Mouse (Mus musculus): ENCODE data around the gene Tha1.
"Not testable (repeated sequence)": the region's sequence is repeated elsewhere in the genome, so short reads cannot be mapped to it uniquely, and the experiment has no call there.

The Tha1 gene

GRCm38 (mm10) chr11:117848985-117849671, 24.2 kb downstream of the Tha1 start, which contains the start of gene Birc5:
Gene Birc5, plus strand, starts transcription at chr11:117849251.
- DNase-seq (ENCODE audit: extremely low spot score, low read depth, low spot score): no peak

GRCm38 (mm10) chr11:117848271-117848984, 24.9 kb downstream of the Tha1 start:
- DNase-seq (ENCODE audit: extremely low spot score, low read depth, low spot score): no peak

GRCm38 (mm10) chr11:117847593-117848215, 25.6 kb downstream of the Tha1 start:
- no peak for DNase-seq (ENCODE audit: extremely low spot score, low read depth, low spot score)

- DNase-seq (ENCODE audit: extremely low spot score, low read depth, low spot score): no peak
These were observed 26.6 kb downstream of the Tha1 start for GRCm38 (mm10) chr11:117846640-117847039.

- no peak for DNase-seq (ENCODE audit: extremely low spot score, low read depth, low spot score)
These were observed 27.6 kb downstream of the Tha1 start for GRCm38 (mm10) chr11:117845651-117846050.

- DNase-seq (ENCODE audit: extremely low spot score, low read depth, low spot score): no peak
These were observed 28.3 kb downstream of the Tha1 start for GRCm38 (mm10) chr11:117844997-117845396.

- DNase-seq (ENCODE audit: extremely low spot score, low read depth, low spot score): no peak
These were observed 29.8 kb downstream of the Tha1 start for GRCm38 (mm10) chr11:117843434-117843833.

- DNase-seq (ENCODE audit: extremely low spot score, low read depth, low spot score): no peak
These were observed 32.4 kb downstream of the Tha1 start for GRCm38 (mm10) chr11:117840910-117841309.

- no peak for DNase-seq (ENCODE audit: extremely low spot score, low read depth, low spot score)
These were observed 34.3 kb downstream of the Tha1 start for GRCm38 (mm10) chr11:117839021-117839420.

GRCm38 (mm10) chr11:117838572-117838971, 34.7 kb downstream of the Tha1 start:
- no peak for DNase-seq (ENCODE audit: extremely low spot score, low read depth, low spot score)

- no peak for DNase-seq (ENCODE audit: extremely low spot score, low read depth, low spot score)
These were observed 37.0 kb downstream of the Tha1 start for GRCm38 (mm10) chr11:117836306-117836705.

- DNase-seq (ENCODE audit: extremely low spot score, low read depth, low spot score): no peak
These were observed 39.2 kb downstream of the Tha1 start for GRCm38 (mm10) chr11:117834086-117834485.

- not testable (repeated sequence) for DNase-seq (ENCODE audit: extremely low spot score, low read depth, low spot score)
These were observed 39.8 kb downstream of the Tha1 start for GRCm38 (mm10) chr11:117833509-117833908.

- no peak for DNase-seq (ENCODE audit: extremely low spot score, low read depth, low spot score)
These were observed 41.0 kb downstream of the Tha1 start for GRCm38 (mm10) chr11:117832086-117832969.

- no peak for DNase-seq (ENCODE audit: extremely low spot score, low read depth, low spot score)
These were observed 42.9 kb downstream of the Tha1 start for GRCm38 (mm10) chr11:117830401-117830800.

GRCm38 (mm10) chr11:117829671-117830215, 43.5 kb downstream of the Tha1 start:
- DNase-seq (ENCODE audit: extremely low spot score, low read depth, low spot score): no peak

- no peak for DNase-seq (ENCODE audit: extremely low spot score, low read depth, low spot score)
These were observed 44.2 kb downstream of the Tha1 start for GRCm38 (mm10) chr11:117828888-117829604.

GRCm38 (mm10) chr11:117828149-117828887, 45.0 kb downstream of the Tha1 start:
- DNase-seq (ENCODE audit: extremely low spot score, low read depth, low spot score): no peak

GRCm38 (mm10) chr11:117827386-117827785, 45.9 kb downstream of the Tha1 start:
- no peak for DNase-seq (ENCODE audit: extremely low spot score, low read depth, low spot score)
